Mouse (Mus musculus): ENCODE measurements around the gene 1700129C05Rik. TPM values are rescaled to one million over a fixed set of nuclear protein-coding genes. Genes with fewer than 3 reads are reported as not detected.

1700129C05Rik gene
- polyA plus RNA-seq, 1 experiment from 2014 or later: not detected

DNA sequence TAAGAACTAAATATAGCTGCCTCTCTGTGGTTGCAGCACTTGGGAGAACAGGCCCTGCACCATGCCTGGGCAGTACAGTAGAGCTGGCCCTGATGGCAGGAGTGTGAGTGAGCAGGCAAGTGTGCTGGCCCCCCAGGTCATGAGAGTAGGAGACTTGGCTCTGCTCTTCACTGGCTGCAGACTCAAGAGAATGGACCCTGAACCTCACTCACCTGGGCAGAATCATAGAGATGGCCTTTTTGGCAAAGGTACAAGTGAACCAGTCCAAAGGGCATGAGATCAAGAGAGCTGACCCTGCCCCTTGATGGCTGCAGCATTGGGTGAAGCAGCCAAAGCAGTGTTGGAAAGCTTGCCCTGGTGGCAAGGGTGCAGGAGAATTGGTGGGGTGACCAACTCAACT, 49.1 kb downstream of the 1700129C05Rik start:
- H3K4me2 ChIP-seq (ENCODE audit: low read length): no peak overlapping the region
- ATAC-seq: no peak

DNA sequence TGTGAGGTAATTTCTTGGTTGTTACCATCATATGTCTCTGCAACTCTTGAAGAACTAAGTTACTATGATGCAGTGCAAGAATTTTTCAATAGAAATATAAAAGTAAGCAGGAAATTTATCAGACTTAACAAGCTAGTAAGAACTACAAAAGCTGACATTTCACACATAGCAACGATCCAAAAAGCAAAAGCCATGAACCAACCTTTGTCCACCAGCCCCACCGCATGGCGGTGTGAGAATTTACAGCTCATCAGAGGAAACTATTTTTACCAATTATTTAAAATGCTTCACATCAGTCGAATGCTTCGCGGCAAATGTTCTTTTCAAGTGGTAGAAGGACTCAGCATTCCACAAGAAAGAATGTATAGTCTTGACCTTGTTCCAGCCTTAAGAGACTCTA, 58.3 kb downstream of the 1700129C05Rik start:
- WGBS: 37% methylated on average over 6 of the region's 6 CpGs
- H3K27me3 ChIP-seq (replicated peaks; ENCODE audit: control insufficient read depth, insufficient read depth, low read length): no peaks in the 10 kb centered on the region
- H3K27ac ChIP-seq (ENCODE audit: low read depth, low read length): no peak overlapping the region
- no peak overlapping the region for H3K4me3 ChIP-seq (ENCODE audit: low read length)
- ATAC-seq: no peak
- H3K9ac ChIP-seq (ENCODE audit: low read depth, low read length): no peak overlapping the region
- no peaks in the 10 kb centered on the region for H3K9me3 ChIP-seq (ENCODE audit: control insufficient read depth, low read length)
- no peaks in the 10 kb centered on the region for H3K36me3 ChIP-seq (ENCODE audit: control insufficient read depth, insufficient read depth, low read length)
- H3K4me1 ChIP-seq (ENCODE audit: control insufficient read depth, insufficient read depth, low read depth, low read length): no peaks in the 10 kb centered on the region
- no peak overlapping the region for H3K4me2 ChIP-seq (ENCODE audit: low read length)

More for the DNA sequence above, 49.1 kb downstream of the 1700129C05Rik start:
- no peaks in the 10 kb centered on the region for H3K4me1 ChIP-seq (ENCODE audit: control insufficient read depth, insufficient read depth, low read depth, low read length)
- no peaks in the 10 kb centered on the region for H3K36me3 ChIP-seq (ENCODE audit: control insufficient read depth, insufficient read depth, low read length)
- H3K27ac ChIP-seq (ENCODE audit: low read depth, low read length): no peak overlapping the region
- H3K4me3 ChIP-seq (ENCODE audit: low read length): no peak overlapping the region
- H3K27me3 ChIP-seq (replicated peaks; ENCODE audit: control insufficient read depth, insufficient read depth, low read length): no peaks in the 10 kb centered on the region
- H3K9ac ChIP-seq (ENCODE audit: low read depth, low read length): no peak overlapping the region
- H3K9me3 ChIP-seq (ENCODE audit: control insufficient read depth, low read length): no peaks in the 10 kb centered on the region

Other genes starting within 250 kb of the 1700129C05Rik start
- gene Gm5142, start 35.9 kb upstream of the 1700129C05Rik start, polyA plus RNA-seq (2015; fragmentation: Nextera tagmentation; extraction: Ambion mirVana): not detected in 2 replicates
- gene Rcbtb1, start 58.3 kb upstream of the 1700129C05Rik start, polyA plus RNA-seq (2015; fragmentation: Nextera tagmentation; extraction: Ambion mirVana): 38.9 and 44.7 TPM in 2 replicates
- 0.24 TPM in 1 of 2 replicates, not detected in the other for gene Gm6904, start 117.3 kb upstream of the 1700129C05Rik start, polyA plus RNA-seq (2015; fragmentation: Nextera tagmentation; extraction: Ambion mirVana)
- gene Phf11a, start 154.6 kb upstream of the 1700129C05Rik start, polyA plus RNA-seq (2015; fragmentation: Nextera tagmentation; extraction: Ambion mirVana): not detected in 2 replicates
- 0.20 and 0.22 TPM in 2 replicates for gene Phf11b, start 198.5 kb upstream of the 1700129C05Rik start, polyA plus RNA-seq (2015; fragmentation: Nextera tagmentation; extraction: Ambion mirVana)
- 0.37 and 0.43 TPM in 2 replicates for gene Phf11d, start 222.6 kb upstream of the 1700129C05Rik start, polyA plus RNA-seq (2015; fragmentation: Nextera tagmentation; extraction: Ambion mirVana)